ENCODE assay signal across 9 mouse cellular contexts in the genomic region with DNA sequence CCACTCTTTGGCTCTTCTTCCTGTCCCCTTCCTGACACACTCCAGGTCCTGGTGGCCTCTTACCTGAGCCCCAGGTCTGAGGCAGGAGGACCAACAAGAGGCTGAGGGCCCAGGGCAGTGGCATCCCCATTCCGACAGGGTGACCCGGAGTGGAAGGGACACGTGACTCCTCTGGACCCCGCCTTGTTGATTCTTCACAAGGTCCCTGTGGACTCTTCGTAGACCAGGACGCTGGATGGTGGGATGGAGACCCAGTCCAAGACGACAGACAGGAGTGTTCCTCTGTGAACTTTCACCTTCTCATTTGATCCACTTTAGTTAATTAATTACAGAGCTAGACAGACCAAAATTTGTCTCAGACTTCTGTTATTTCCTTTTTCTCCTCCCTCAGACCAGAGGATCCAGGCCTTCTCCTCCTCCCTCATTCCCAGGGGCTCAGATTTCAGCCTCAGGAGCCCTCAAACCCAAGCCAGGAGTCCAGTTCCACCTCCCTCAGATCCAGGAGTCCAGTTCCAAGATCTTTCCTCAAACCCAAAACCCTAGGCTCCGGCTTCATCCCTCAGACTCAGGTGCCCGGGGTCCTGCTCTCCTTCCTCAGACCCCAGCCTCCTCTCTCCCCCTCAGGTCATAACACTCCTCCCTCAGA. TPM values are rescaled to one million over a fixed set of nuclear protein-coding genes. Genes with fewer than 3 reads are reported as not detected.
DNase-seq lines count a peak whose midpoint lies in the region; ATAC-seq lines count a peak whose summit lies in the region.
"Had no signal": no experiment of that assay in that cellular context is flagged by ENCODE, and none has a peak within 500 bp of the region (broad histone marks: within the 10 kb centered on the region; RNA-seq: fewer than 3 reads in every experiment).

No protein-coding gene starts in this region.

- no peaks in the 10 kb centered on the region for H3K9me3 ChIP-seq in midbrain, embryonic 10.5 days (replicated peaks)
- H3K9me3 ChIP-seq in midbrain, embryonic 14.5 days (ENCODE audit: control insufficient read depth, low read length) = no peaks in the 10 kb centered on the region
- H3K9me3 ChIP-seq in heart, embryonic 15.5 days (replicated peaks) = no peaks in the 10 kb centered on the region
- no peaks in the 10 kb centered on the region for H3K9me3 ChIP-seq in stomach, embryonic 14.5 days (ENCODE audit: control insufficient read depth, low read depth, low read length)

- 87% methylated on average over 9 of the region's 9 CpGs for WGBS in midbrain, embryonic 10.5 days
- 89% methylated on average over 9 of the region's 9 CpGs for WGBS in midbrain, embryonic 14.5 days
- WGBS in heart, embryonic 15.5 days = 67% methylated on average over 9 of the region's 9 CpGs
- 53% methylated on average over 9 of the region's 9 CpGs for WGBS in stomach, embryonic 14.5 days

- no peak overlapping the region; the same call in 1 of the 2 replicates for H3K4me3 ChIP-seq in midbrain, embryonic 10.5 days
- no peak overlapping the region for H3K4me3 ChIP-seq in midbrain, embryonic 14.5 days (replicated peaks; ENCODE audit: low read depth, low read length)
- H3K4me3 ChIP-seq in heart, embryonic 15.5 days = peak overlapping the region; percentile 45
- H3K4me3 ChIP-seq in stomach, embryonic 14.5 days (ENCODE audit: low read depth, low read length) = peak overlapping the region; percentile 32

- H3K36me3 ChIP-seq in midbrain, embryonic 10.5 days = no peaks in the 10 kb centered on the region
- no peaks in the 10 kb centered on the region for H3K36me3 ChIP-seq in midbrain, embryonic 14.5 days (ENCODE audit: control insufficient read depth, insufficient read depth, low read length)
- H3K36me3 ChIP-seq in heart, embryonic 15.5 days = no peaks in the 10 kb centered on the region
- no peaks in the 10 kb centered on the region for H3K36me3 ChIP-seq in stomach, embryonic 14.5 days (ENCODE audit: control insufficient read depth, insufficient read depth, low read length)

- DNase-seq in midbrain, embryonic 10.5 days (ENCODE audit: low spot score) = no peak
- no peak for DNase-seq in midbrain, embryonic 14.5 days
- peak; percentile 67 to 74 for DNase-seq in kidney, postnatal 36 days
- no peak for DNase-seq in left cerebral cortex, adult 9 months (ENCODE audit: low spot score in 2 of 2)
- DNase-seq in right cerebral cortex, adult 18-20 months = no peak
- DNase-seq in layer of hippocampus, postnatal 14 days (ENCODE audit: low spot score in 2 of 2) = no peak

- no peaks in the 10 kb centered on the region for H3K27me3 ChIP-seq in midbrain, embryonic 10.5 days (ENCODE audit: low read depth, poor library complexity, severe bottlenecking)
- H3K27me3 ChIP-seq in midbrain, embryonic 14.5 days (ENCODE audit: control insufficient read depth, insufficient read depth, low read length) = no peaks in the 10 kb centered on the region
- H3K27me3 ChIP-seq in heart, embryonic 15.5 days = no peaks in the 10 kb centered on the region
- H3K27me3 ChIP-seq in stomach, embryonic 14.5 days (ENCODE audit: control insufficient read depth, insufficient read depth, low read length) = no peaks in the 10 kb centered on the region

- ATAC-seq in midbrain, embryonic 14.5 days (ENCODE audit: low FRiP score, low TSS enrichment) = no peak
- no peak for ATAC-seq in heart, embryonic 15.5 days (replicated peaks; ENCODE audit: insufficient number of reproducible peaks, insufficient read depth, low FRiP score, low read depth)
- ATAC-seq in stomach, embryonic 14.5 days (ENCODE audit: insufficient number of reproducible peaks, insufficient read depth, low FRiP score, low read depth) = peak; percentile 5; the same call in 1 of the 2 replicates

- no peak overlapping the region for H3K4me2 ChIP-seq in midbrain, embryonic 14.5 days (ENCODE audit: low read length)
- peak overlapping the region; percentile 62 for H3K4me2 ChIP-seq in heart, embryonic 15.5 days
- peak overlapping the region; percentile 53 for H3K4me2 ChIP-seq in stomach, embryonic 14.5 days (replicated peaks; ENCODE audit: low read depth, low read length)

- H3K27ac ChIP-seq in midbrain, embryonic 10.5 days (replicated peaks) = peak overlapping the region; percentile 7; the same call in 1 of the 2 replicates
- no peak overlapping the region for H3K27ac ChIP-seq in midbrain, embryonic 14.5 days (replicated peaks; ENCODE audit: low read depth, low read length)
- peak overlapping the region; percentile 87 for H3K27ac ChIP-seq in heart, embryonic 15.5 days
- peak overlapping the region; percentile 92 for H3K27ac ChIP-seq in stomach, embryonic 14.5 days (ENCODE audit: low read length)

- no peak overlapping the region for H3K9ac ChIP-seq in midbrain, embryonic 14.5 days (replicated peaks; ENCODE audit: low read length)
- H3K9ac ChIP-seq in heart, embryonic 15.5 days = peak overlapping the region; percentile 51
- peak overlapping the region; percentile 60 for H3K9ac ChIP-seq in stomach, embryonic 14.5 days (replicated peaks; ENCODE audit: low read depth, low read length)

- H3K4me1 ChIP-seq in midbrain, embryonic 10.5 days = peaks cover 37% of the 10 kb centered on the region
- no peaks in the 10 kb centered on the region for H3K4me1 ChIP-seq in midbrain, embryonic 14.5 days (ENCODE audit: control insufficient read depth, insufficient read depth, low read length)
- H3K4me1 ChIP-seq in heart, embryonic 15.5 days (replicated peaks) = peaks cover 26% of the 10 kb centered on the region
- peaks cover 26% of the 10 kb centered on the region for H3K4me1 ChIP-seq in stomach, embryonic 14.5 days (ENCODE audit: control insufficient read depth, insufficient read depth, low read length)

RNA-seq across cellular contexts. Expression of a gene that starts 0.6 kb away (rescaled TPM):
- polyA plus RNA-seq in midbrain, embryonic 10.5 days (2016; fragmentation: Nextera tagmentation; extraction: Ambion mirVana) = 12.0 and 15.3 TPM in 2 replicates
- polyA plus RNA-seq in midbrain, embryonic 14.5 days (2014; fragmentation: Nextera tagmentation; extraction: Ambion mirVana) = 4.8 and 21.8 TPM in 2 replicates
- 52.5 and 62.7 TPM in 2 replicates for polyA plus RNA-seq in heart, embryonic 15.5 days (2015; fragmentation: Nextera tagmentation; extraction: Ambion mirVana)
- polyA plus RNA-seq in stomach, embryonic 14.5 days (2014; fragmentation: Nextera tagmentation; extraction: Ambion mirVana) = 78.6 and 79.9 TPM in 2 replicates
- 10 to 100 TPM; 17.1 to 20.9 TPM for total RNA-seq in layer of hippocampus, postnatal 14 days (2021)

RNA-seq across cellular contexts. Expression of a gene that starts 11.0 kb away (rescaled TPM):
- polyA plus RNA-seq in midbrain, embryonic 10.5 days (2016; fragmentation: Nextera tagmentation; extraction: Ambion mirVana) = 122 and 128 TPM in 2 replicates
- polyA plus RNA-seq in midbrain, embryonic 14.5 days (2014; fragmentation: Nextera tagmentation; extraction: Ambion mirVana) = 31.2 and 59.3 TPM in 2 replicates
- polyA plus RNA-seq in heart, embryonic 15.5 days (2015; fragmentation: Nextera tagmentation; extraction: Ambion mirVana) = 223 and 285 TPM in 2 replicates
- polyA plus RNA-seq in stomach, embryonic 14.5 days (2014; fragmentation: Nextera tagmentation; extraction: Ambion mirVana) = 418 and 432 TPM in 2 replicates
- total RNA-seq in layer of hippocampus, postnatal 14 days (2021) = 10 to 100 TPM; 10.3 to 13.8 TPM

RNA-seq across cellular contexts. Expression of a gene that starts 21.2 kb away (rescaled TPM):
- polyA plus RNA-seq in midbrain, embryonic 10.5 days (2016; fragmentation: Nextera tagmentation; extraction: Ambion mirVana) = 1,493 and 1,787 TPM in 2 replicates
- polyA plus RNA-seq in midbrain, embryonic 14.5 days (2014; fragmentation: Nextera tagmentation; extraction: Ambion mirVana) = 915 and 960 TPM in 2 replicates
- polyA plus RNA-seq in heart, embryonic 15.5 days (2015; fragmentation: Nextera tagmentation; extraction: Ambion mirVana) = 794 and 808 TPM in 2 replicates
- polyA plus RNA-seq in stomach, embryonic 14.5 days (2014; fragmentation: Nextera tagmentation; extraction: Ambion mirVana) = 1,682 and 1,777 TPM in 2 replicates
- total RNA-seq in layer of hippocampus, postnatal 14 days (2021) = 100 to 1,000 TPM; 427 to 461 TPM

RNA-seq across cellular contexts. Expression of a gene that starts 25.5 kb away (rescaled TPM):
- polyA plus RNA-seq in midbrain, embryonic 10.5 days (2016; fragmentation: Nextera tagmentation; extraction: Ambion mirVana) = 1,083 and 1,243 TPM in 2 replicates
- 746 and 846 TPM in 2 replicates for polyA plus RNA-seq in midbrain, embryonic 14.5 days (2014; fragmentation: Nextera tagmentation; extraction: Ambion mirVana)
- polyA plus RNA-seq in heart, embryonic 15.5 days (2015; fragmentation: Nextera tagmentation; extraction: Ambion mirVana) = 697 and 762 TPM in 2 replicates
- 1,622 and 1,649 TPM in 2 replicates for polyA plus RNA-seq in stomach, embryonic 14.5 days (2014; fragmentation: Nextera tagmentation; extraction: Ambion mirVana)
- 100 to 1,000 TPM; 736 to 824 TPM for total RNA-seq in layer of hippocampus, postnatal 14 days (2021)

RNA-seq across cellular contexts. Expression of a gene that starts 33.0 kb away (rescaled TPM):
- polyA plus RNA-seq in midbrain, embryonic 10.5 days (2016; fragmentation: Nextera tagmentation; extraction: Ambion mirVana) = 0.11 and 0.19 TPM in 2 replicates
- 0.53 TPM in 1 of 2 replicates, not detected in the other for polyA plus RNA-seq in midbrain, embryonic 14.5 days (2014; fragmentation: Nextera tagmentation; extraction: Ambion mirVana)
- polyA plus RNA-seq in heart, embryonic 15.5 days (2015; fragmentation: Nextera tagmentation; extraction: Ambion mirVana) = 0.22 TPM in 1 of 2 replicates, not detected in the other
- polyA plus RNA-seq in stomach, embryonic 14.5 days (2014; fragmentation: Nextera tagmentation; extraction: Ambion mirVana) = 0.65 and 0.83 TPM in 2 replicates
- under 1 TPM in 1 of 2 experiments, not detected in 1; 0.39 TPM for total RNA-seq in layer of hippocampus, postnatal 14 days (2021)
- total RNA-seq: layer of hippocampus, postnatal 10 days had no signal

Comparison
In these comparisons a context has a peak if more than half of its experiments do, and no peak if none do; other contexts are left out.
1. DNase-seq: peak in kidney, postnatal 36 days (2 of 2); none in midbrain, embryonic 10.5 days (single experiment), midbrain, embryonic 14.5 days (single experiment), left cerebral cortex, adult 9 months (0 of 2), right cerebral cortex, adult 18-20 months (single experiment) and layer of hippocampus, postnatal 14 days (0 of 2).
2. H3K4me3 ChIP-seq: peak in heart, embryonic 15.5 days (single experiment) and stomach, embryonic 14.5 days (single experiment); none in midbrain, embryonic 10.5 days (single experiment) and midbrain, embryonic 14.5 days (single experiment).